Mouse (Mus musculus) hindbrain, embryonic 12.5 days (tissue): Measurements from ENCODE around the gene Nfkb1. TPM values are rescaled to one million over a fixed set of nuclear protein-coding genes. Genes with fewer than 3 reads are reported as not detected.

Experiments used
- ATAC-seq: fragments of 200-750 bp; cut with Nextera tagmentation; 2 replicates; pipeline ENCODE4 v1.8.0; 2017; ENCODE audit warnings: moderate TSS enrichment; ENCODE audit not compliant: low FRiP score
- H3K27ac ChIP-seq: fragments of 300-500 bp; sonication (generic); 2 replicates; pipeline ENCODE4 v1.5.1; 2016; ENCODE audit warnings: mild to moderate bottlenecking
- H3K27me3 ChIP-seq: fragments of 300-500 bp; sonication (generic); 2 replicates; pipeline ENCODE4 v1.6.1; 2016; ENCODE audit warnings: mild to moderate bottlenecking
- H3K36me3 ChIP-seq: fragments of 300-500 bp; sonication (generic); 2 replicates; pipeline ENCODE4 v1.6.1; 2016; ENCODE audit warnings: mild to moderate bottlenecking
- H3K4me1 ChIP-seq: fragments of 300-500 bp; sonication (generic); 2 replicates; pipeline ENCODE4 v1.6.1; 2016
- H3K4me2 ChIP-seq: fragments of 300-500 bp; sonication (generic); replicated peaks from 2 replicates; pipeline ENCODE4 v1.6.1; 2016; ENCODE audit warnings: mild to moderate bottlenecking
- H3K4me3 ChIP-seq: fragments of 300-500 bp; sonication (generic); 2 replicates; pipeline ENCODE4 v1.5.1; 2016; ENCODE audit warnings: mild to moderate bottlenecking
- H3K9ac ChIP-seq: fragments of 300-500 bp; sonication (generic); 2 replicates; pipeline ENCODE4 v1.6.1; 2016; ENCODE audit warnings: mild to moderate bottlenecking, moderate library complexity
- H3K9me3 ChIP-seq: fragments of 300-500 bp; sonication (generic); replicated peaks from 2 replicates; pipeline ENCODE4 v1.6.1; 2016; ENCODE audit warnings: mild to moderate bottlenecking
- WGBS: fragments of 180-500 bp; shearing (Covaris S2); methylation state at CpG from one replicate; pipeline ENCODE4 v1.1.7; 2016; 5-methylcytosine and 5-hydroxymethylcytosine counted together
- polyA plus RNA-seq: library from polyadenylated mRNA; unstranded; fragments of >200 nt; fragmentation: Nextera tagmentation; extraction: Ambion mirVana; gene quantifications from 2 replicates; pipeline ENCODE4 v1.2.1, GENCODE M21; 2016

Gene Nfkb1
- polyA plus RNA-seq, 1 experiment from 2014 or later = 11.1 TPM

DNA sequence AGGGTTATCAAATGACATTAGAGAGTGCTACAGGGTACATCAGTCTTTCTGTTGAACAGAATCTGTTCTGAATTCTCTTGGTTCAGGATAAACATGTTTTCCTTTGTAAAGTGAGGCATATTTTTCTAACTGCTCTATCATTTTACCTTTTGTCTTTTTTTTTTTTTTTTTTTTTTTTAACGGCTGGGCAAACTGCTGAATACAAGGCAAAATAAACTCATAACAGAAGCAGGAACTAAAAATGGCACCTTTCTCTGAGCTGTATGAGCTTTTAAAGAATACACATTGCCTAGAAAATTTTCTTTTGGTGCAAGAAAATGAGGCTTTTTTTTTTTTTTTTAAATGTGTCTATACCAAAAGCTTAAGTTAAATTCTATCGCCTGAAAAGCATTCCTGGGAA, 105.3 kb downstream of the Nfkb1 start:
- Histone ChIP-seq H3K27ac (0 out of 2 replicates have a peak overlapping the region, but pooled peaks have one; percentile 6), H3K4me1 (peaks cover 10% of the 10 kb centered on the region), H3K4me2 (no peak overlapping the region), H3K4me3 (no peak overlapping the region), H3K36me3 (peaks cover 47% of the 10 kb centered on the region), H3K9me3 (no peaks in the 10 kb centered on the region), H3K9ac (no peak overlapping the region), H3K27me3 (no peaks in the 10 kb centered on the region)
- 79% methylated on average over 2 of the region's 2 CpGs for WGBS
- ATAC-seq = no peak

DNA sequence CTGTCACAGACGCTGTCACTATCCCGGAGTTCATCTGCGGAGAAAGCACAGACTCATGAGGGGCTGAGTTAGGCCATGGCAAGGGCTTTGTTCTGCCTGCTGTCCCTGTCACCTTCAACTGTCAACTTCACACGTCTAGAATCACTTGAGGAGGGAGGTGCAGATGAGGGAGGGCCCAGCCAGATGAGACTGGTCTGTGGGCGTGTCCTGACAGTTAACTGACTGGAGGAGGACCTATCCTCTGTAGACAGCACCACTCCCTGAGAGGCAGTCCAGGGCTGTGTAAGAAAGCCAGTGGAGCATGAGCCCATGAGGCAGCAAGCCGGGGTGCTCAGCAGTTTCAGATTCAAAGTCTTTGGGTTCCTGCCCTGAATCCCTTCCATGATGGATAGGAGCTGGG, 105.9 kb downstream of the Nfkb1 start:
- ATAC-seq = peak; percentile 70
- Histone ChIP-seq H3K9me3 (no peaks in the 10 kb centered on the region), H3K4me1 (peaks cover 10% of the 10 kb centered on the region), H3K4me2 (no peak overlapping the region), H3K27me3 (no peaks in the 10 kb centered on the region), H3K4me3 (no peak overlapping the region), H3K36me3 (peaks cover 42% of the 10 kb centered on the region), H3K27ac (0 out of 2 replicates have a peak overlapping the region, but pooled peaks have one; percentile 23), H3K9ac (no peak overlapping the region)
- WGBS = 61% methylated on average over 6 of the region's 6 CpGs

DNA sequence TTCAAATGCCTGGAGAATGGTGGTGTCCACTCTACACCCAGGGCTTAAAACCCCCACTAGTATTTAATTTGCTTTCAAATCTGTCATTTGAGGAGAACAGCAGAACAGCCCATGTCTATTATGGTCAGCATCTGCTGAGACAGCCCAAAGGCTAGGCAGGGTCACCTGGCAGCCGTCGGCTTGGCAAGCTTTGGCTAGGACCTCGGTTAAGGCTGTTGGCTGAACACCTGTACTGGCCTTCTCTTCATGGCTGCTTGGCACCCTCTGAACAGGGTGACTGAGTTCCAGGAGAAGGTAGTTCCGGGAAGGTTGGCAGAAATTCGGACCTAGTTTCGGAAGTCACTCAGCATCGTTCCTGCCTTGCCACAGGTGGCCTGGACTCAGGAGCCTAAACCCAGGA, 109.1 kb downstream of the Nfkb1 start:
- ATAC-seq = no peak
- H3K9me3 ChIP-seq = no peaks in the 10 kb centered on the region
- no peak overlapping the region for H3K9ac ChIP-seq
- H3K4me1 ChIP-seq = peaks cover 12% of the 10 kb centered on the region
- no peak overlapping the region for H3K4me3 ChIP-seq
- no peaks in the 10 kb centered on the region for H3K27me3 ChIP-seq
- peaks cover 20% of the 10 kb centered on the region; the same call in 1 of the 2 replicates for H3K36me3 ChIP-seq
- no peak overlapping the region for H3K27ac ChIP-seq
- no peak overlapping the region for H3K4me2 ChIP-seq
- 88% methylated on average over 7 of the region's 7 CpGs for WGBS

GRCm38 (mm10) chr3:135581606-135582117, 109.7 kb downstream of the Nfkb1 start:
- H3K27me3 ChIP-seq = no peaks in the 10 kb centered on the region
- ATAC-seq = peak; percentile 62
- 13% methylated on average over 10 of the region's 10 CpGs for WGBS
- H3K9me3 ChIP-seq = no peaks in the 10 kb centered on the region
- peaks cover 12% of the 10 kb centered on the region for H3K4me1 ChIP-seq
- 0 out of 2 replicates have a peak overlapping the region, but pooled peaks have one; percentile 3 for H3K4me2 ChIP-seq
- H3K9ac ChIP-seq = no peak overlapping the region
- H3K27ac ChIP-seq = no peak overlapping the region
- peaks cover 16% of the 10 kb centered on the region; the same call in 1 of the 2 replicates for H3K36me3 ChIP-seq
- no peak overlapping the region for H3K4me3 ChIP-seq

DNA sequence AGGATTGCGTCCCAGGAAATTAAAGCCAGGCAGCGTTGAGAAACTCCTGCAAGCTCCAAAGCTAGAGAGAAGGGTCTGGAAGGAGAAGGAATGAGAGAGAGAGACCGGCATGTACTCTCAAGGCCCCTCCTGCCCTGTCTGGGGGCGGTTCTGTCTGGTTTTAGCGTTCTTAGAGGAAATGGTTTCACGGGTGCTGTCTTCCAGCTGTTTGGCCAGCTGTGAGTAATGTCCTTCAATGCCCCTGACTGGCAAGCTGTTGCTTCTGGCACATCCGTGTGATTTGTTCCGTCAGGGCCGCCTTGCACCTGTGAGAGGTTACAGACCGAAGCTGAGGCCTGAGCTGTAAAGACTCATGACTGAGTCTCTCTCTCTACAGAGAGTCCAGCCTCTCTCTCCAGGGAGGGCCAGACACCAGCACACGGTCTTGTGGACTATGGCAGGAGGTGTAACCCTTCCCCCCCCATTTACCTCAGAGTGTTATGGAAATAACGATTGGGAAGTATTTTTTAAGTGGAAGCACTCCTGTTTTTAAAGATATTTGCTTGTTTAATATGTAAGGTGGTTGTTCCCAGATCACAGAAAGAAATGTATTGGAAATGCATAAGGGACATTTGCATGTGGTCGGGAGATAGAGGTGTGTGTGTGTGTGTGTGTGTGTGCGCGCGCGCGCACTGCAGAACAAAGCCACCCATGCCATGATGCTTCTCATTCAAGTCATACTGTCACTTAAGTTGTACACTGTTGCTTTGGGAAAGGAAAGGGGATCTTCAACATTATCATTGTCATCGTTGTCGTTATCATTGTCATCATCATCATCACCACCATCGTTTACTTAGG, 110.7 kb downstream of the Nfkb1 start:
- Histone ChIP-seq H3K36me3 (peaks cover 14% of the 10 kb centered on the region; the same call in 1 of the 2 replicates), H3K27me3 (no peaks in the 10 kb centered on the region), H3K4me3 (no peak overlapping the region), H3K9me3 (no peaks in the 10 kb centered on the region), H3K4me1 (peaks cover 12% of the 10 kb centered on the region), H3K4me2 (no peak overlapping the region), H3K9ac (no peak overlapping the region), H3K27ac (no peak overlapping the region)
- WGBS = 83% methylated on average over 21 of the region's 21 CpGs
- no peak for ATAC-seq

DNA sequence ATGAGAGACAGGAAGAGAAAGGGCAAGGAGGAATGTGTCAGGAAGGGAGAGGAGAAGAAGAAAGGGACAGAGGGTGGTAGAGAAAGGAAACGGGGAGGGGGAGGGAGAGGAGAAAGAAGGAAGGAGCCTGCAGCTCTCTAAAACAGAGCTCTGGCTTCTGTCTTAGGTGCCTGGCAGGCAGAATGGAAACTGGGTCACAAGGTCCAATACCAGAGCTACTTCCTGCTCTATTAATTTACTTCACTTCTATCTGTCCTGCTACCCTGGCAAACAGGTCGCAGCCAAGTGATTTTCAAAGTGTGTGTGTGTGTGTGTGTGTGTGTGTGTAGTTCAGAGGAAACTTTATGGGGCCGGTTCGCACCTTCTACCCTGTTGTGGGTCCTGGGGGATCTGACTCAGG, 112.2 kb downstream of the Nfkb1 start:
- ATAC-seq = no peak
- H3K36me3 ChIP-seq = peaks cover 2% of the 10 kb centered on the region; the same call in 1 of the 2 replicates
- H3K4me2 ChIP-seq = no peak overlapping the region
- no peaks in the 10 kb centered on the region for H3K9me3 ChIP-seq
- H3K27me3 ChIP-seq = no peaks in the 10 kb centered on the region
- H3K27ac ChIP-seq = no peak overlapping the region
- WGBS = 58% methylated on average over 4 of the region's 4 CpGs
- peaks cover 12% of the 10 kb centered on the region for H3K4me1 ChIP-seq
- no peak overlapping the region for H3K4me3 ChIP-seq
- H3K9ac ChIP-seq = no peak overlapping the region; the same call in 1 of the 2 replicates

DNA sequence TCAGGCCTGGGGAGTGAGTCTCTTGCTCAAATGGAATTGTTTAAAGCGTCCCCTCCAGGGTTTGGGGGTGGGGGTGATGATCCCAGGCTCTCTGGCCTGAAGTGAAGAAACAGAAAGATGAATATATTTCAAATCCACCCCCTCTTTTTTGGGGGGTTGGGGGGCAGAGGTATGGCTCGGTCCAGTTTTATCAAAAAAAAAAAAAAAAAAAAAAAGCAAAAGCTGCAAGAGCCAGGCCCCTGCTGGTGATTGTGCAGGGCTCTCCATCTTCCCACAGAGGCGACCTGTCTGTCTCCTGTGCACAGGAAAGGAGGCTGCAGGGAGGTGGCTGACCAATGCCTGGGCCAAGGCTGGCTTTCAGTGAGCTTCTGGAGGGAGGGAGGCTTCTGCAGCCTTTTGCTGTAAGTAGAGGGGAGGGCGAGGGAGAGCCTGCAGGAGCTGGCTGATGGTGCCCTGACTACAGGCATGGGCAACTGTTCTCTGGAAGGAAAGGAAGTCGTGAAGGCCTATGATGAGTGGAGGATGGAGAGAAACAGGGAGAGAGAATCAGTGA, 112.7 kb downstream of the Nfkb1 start:
- Histone ChIP-seq H3K9ac (no peak overlapping the region; the same call in 1 of the 2 replicates), H3K4me2 (no peak overlapping the region), H3K27ac (no peak overlapping the region), H3K27me3 (no peaks in the 10 kb centered on the region), H3K9me3 (no peaks in the 10 kb centered on the region), H3K4me3 (no peak overlapping the region), H3K36me3 (no peaks in the 10 kb centered on the region), H3K4me1 (peaks cover 15% of the 10 kb centered on the region)
- ATAC-seq = no peak
- 51% methylated on average over 5 of the region's 5 CpGs for WGBS

DNA sequence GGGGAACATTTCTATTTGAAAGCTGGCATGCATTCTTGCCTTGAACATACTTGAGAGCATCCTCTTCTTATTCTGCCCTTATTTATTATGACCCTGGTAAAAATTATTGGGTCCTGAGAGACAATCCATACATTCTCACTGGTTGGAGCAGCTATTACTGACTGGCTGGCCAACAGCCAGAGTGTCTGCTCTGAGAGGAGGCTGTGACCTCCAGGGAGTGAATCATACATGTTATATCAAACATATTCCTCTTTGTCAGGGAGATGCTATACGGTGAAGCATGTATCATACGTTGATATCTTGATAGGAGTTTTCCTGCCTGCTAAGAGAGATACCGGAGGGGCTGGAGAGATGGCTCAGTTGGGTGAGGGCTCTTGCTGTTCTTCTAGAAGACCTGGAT, 116.2 kb downstream of the Nfkb1 start:
- no peaks in the 10 kb centered on the region for H3K9me3 ChIP-seq
- 93% methylated on average over 3 of the region's 3 CpGs for WGBS
- no peak overlapping the region for H3K27ac ChIP-seq
- H3K4me2 ChIP-seq = no peak overlapping the region
- no peak overlapping the region for H3K4me3 ChIP-seq
- ATAC-seq = no peak
- H3K36me3 ChIP-seq = no peaks in the 10 kb centered on the region
- peaks cover 5% of the 10 kb centered on the region; the same call in 1 of the 2 replicates for H3K4me1 ChIP-seq
- H3K27me3 ChIP-seq = no peaks in the 10 kb centered on the region
- no peak overlapping the region for H3K9ac ChIP-seq

DNA sequence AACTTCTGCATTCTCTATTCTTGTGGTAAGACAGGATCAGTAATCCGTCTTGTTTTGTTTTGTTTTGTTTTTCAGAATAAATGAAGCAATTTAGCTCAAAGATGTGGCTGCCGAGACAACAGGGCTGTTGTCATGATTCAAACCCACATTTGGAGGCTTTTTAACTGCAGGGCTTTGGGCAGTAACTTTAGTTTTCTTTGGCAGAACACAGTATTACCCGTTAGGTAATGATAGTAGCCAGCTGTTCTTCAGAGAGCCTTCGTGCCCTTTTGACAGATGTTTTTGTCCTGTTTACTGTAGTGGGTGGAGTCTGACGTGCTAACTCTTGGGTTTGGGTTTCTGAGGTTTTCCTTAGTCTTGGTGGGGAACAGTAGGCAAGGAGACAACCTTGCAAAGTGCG, 118.3 kb downstream of the Nfkb1 start:
- WGBS = 59% methylated on average over 6 of the region's 6 CpGs
- H3K4me2 ChIP-seq = no peak overlapping the region
- no peaks in the 10 kb centered on the region for H3K9me3 ChIP-seq
- no peak overlapping the region for H3K4me3 ChIP-seq
- H3K27me3 ChIP-seq = no peaks in the 10 kb centered on the region
- H3K9ac ChIP-seq = no peak overlapping the region
- no peak overlapping the region for H3K27ac ChIP-seq
- H3K36me3 ChIP-seq = no peaks in the 10 kb centered on the region
- no peak for ATAC-seq
- 0 out of 2 replicates have a peak, but pooled peaks cover 2% of the 10 kb centered on the region for H3K4me1 ChIP-seq

DNA sequence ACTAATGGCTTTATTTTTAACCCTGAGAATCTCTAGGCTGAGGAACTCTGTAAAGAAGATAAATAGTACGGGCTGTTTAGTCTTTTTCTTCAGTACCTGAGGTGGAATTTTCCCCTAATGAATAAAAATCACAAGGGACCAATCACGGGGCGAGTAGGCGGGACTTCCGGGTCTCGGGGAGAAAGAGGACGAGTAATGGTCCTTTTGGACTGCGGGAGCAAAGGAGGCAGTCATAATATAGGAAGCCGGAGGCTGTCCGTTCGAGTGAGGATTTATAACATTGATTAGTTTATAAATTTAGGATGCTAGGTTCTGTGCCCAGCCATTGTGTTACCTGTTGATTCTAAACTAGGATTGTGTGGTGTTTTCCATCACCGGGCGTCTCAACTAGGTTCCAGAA, 119.8 kb downstream of the Nfkb1 start:
- ATAC-seq = no peak
- Histone ChIP-seq H3K9ac (0 out of 2 replicates have a peak overlapping the region, but pooled peaks have one; percentile 2), H3K27ac (no peak overlapping the region), H3K4me1 (0 out of 2 replicates have a peak, but pooled peaks cover 2% of the 10 kb centered on the region), H3K4me3 (no peak overlapping the region), H3K9me3 (no peaks in the 10 kb centered on the region), H3K27me3 (no peaks in the 10 kb centered on the region), H3K36me3 (no peaks in the 10 kb centered on the region), H3K4me2 (no peak overlapping the region; the same call in 1 of the 2 replicates)
- WGBS = 67% methylated on average over 13 of the region's 13 CpGs

GRCm38 (mm10) chr3:135568633-135569032, 122.7 kb downstream of the Nfkb1 start:
- 74% methylated on average over 5 of the region's 5 CpGs for WGBS
- H3K9ac ChIP-seq = no peak overlapping the region
- ATAC-seq = no peak

DNA sequence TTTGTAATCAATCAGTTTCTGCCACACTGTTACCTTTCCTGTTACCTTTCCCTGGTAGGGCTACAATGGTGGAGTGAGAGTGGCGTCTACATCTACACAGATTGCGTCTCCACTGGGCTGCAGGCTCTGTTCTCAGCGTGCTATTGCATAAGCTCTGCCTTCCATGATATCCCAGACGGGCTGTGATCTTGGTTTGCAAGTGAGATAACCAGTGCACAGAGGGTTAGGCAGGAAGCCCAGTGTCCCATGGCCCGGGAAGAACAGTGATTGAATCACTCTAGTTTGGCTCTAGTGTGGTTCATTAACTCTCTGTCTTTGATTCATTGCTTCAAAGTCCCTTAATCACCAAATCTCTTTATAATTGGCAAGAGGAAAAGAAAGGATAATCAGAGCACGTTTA, 123.5 kb downstream of the Nfkb1 start:
- ATAC-seq = no peak
- no peak overlapping the region for H3K4me3 ChIP-seq
- no peaks in the 10 kb centered on the region for H3K9me3 ChIP-seq
- H3K27me3 ChIP-seq = no peaks in the 10 kb centered on the region
- WGBS = 77% methylated on average over 6 of the region's 6 CpGs
- no peaks in the 10 kb centered on the region for H3K4me1 ChIP-seq
- H3K27ac ChIP-seq = no peak overlapping the region
- H3K9ac ChIP-seq = no peak overlapping the region
- H3K4me2 ChIP-seq = no peak overlapping the region
- no peaks in the 10 kb centered on the region for H3K36me3 ChIP-seq

More at GRCm38 (mm10) chr3:135568633-135569032, 122.7 kb downstream of the Nfkb1 start:
- Histone ChIP-seq H3K27me3 (no peaks in the 10 kb centered on the region), H3K27ac (no peak overlapping the region), H3K4me1 (no peaks in the 10 kb centered on the region), H3K4me3 (no peak overlapping the region), H3K36me3 (no peaks in the 10 kb centered on the region), H3K4me2 (no peak overlapping the region), H3K9me3 (no peaks in the 10 kb centered on the region)
